Mouse (Mus musculus): ENCODE results near the gene Wfdc1. TPM values are rescaled to one million over a fixed set of nuclear protein-coding genes. Genes with fewer than 3 reads are reported as not detected.

Gene Wfdc1
- polyA plus RNA-seq (2015; fragmentation: Nextera tagmentation; extraction: Ambion mirVana): 6.4 and 7.5 TPM in 2 replicates

DNA sequence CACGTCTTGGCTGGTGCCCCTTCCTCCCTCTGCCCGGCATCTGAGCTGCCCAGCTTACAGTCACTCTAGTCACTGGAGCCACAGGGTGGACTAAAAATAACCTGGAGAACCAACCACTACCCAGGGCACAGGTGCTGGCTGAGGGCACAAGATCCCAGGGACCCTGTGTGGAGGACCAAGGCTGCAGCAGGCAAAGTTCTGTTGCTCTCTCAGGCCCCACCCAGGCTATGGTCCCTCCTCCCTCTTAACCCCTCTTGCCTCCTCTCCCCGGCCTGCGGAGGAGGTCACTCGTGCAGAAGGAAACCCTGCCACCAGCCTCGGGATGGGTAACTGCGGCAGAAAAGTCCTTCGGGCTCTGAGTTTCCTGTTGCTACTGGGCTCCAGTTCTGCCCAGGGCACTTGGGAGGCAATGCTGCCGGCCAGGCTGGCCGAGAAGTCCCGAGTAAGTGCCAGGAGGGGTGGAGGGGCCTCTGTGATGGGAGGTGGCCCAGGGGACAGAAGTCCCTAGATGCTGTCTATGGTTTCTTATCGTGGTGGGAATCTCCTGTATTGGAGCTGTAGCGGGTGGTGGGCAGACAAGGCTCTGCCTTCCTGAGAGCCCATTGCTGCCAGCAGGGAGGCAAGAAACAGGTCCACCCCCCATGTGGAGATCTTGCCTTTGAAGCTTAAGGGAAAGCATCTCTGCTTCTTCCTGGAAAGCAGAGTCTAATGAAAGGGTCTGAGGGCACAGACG lies at the start of gene Wfdc1:
Gene Wfdc1, plus strand, starts transcription at position 147 of the 733 bp plus-strand sequence.
- H3K27ac ChIP-seq (ENCODE audit: low read length): peak within 1 kb of the TSS; percentile 65; the same call in 1 of the 2 replicates
- ATAC-seq (replicated peaks; ENCODE audit: extremely low read depth, insufficient read depth, low FRiP score): no peak
- WGBS: 12% methylated on average over 14 of the region's 14 CpGs
- no peaks in the 10 kb centered on the region for H3K9me3 ChIP-seq (replicated peaks; ENCODE audit: control insufficient read depth, low read length)
- peak within 1 kb of the TSS; percentile 55 for H3K4me2 ChIP-seq (ENCODE audit: low read depth, low read length)
- peak within 1 kb of the TSS; percentile 30 for H3K4me3 ChIP-seq (ENCODE audit: low read length)
- H3K27me3 ChIP-seq (ENCODE audit: control insufficient read depth, insufficient read depth, low read length): no peaks in the 10 kb centered on the region
- peaks cover 31% of the 10 kb centered on the region for H3K4me1 ChIP-seq (ENCODE audit: control insufficient read depth, insufficient read depth, low read length)
- H3K36me3 ChIP-seq (ENCODE audit: control insufficient read depth, insufficient read depth): no peaks in the 10 kb centered on the region
- H3K9ac ChIP-seq (ENCODE audit: low read length): peak within 1 kb of the TSS; percentile 64

DNA sequence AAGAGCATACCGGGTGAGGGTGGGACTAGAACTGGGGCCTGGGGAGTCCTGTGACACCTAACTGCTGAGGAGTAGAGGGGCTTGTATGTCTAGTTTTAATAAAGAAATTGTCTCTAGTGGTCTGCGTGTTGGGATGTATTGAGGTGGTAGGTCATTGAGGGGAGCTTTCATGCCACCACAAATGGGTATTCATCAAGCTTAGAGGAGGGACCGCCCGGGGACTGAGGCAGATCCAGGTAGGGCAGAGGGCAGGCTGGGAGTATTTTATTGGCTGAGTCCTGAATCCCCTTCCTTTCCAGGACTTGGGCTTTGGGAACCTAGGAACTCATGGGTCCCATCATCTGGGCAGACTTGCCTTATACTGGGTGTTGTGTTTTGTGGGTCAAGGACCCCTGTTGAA lies 49.4 kb upstream of the Wfdc1 start:
- Histone ChIP-seq H3K9ac (ENCODE audit: low read length) (no peak overlapping the region), H3K4me2 (ENCODE audit: low read depth, low read length) (no peak overlapping the region), H3K4me1 (ENCODE audit: control insufficient read depth, insufficient read depth, low read length) (no peaks in the 10 kb centered on the region), H3K4me3 (ENCODE audit: low read length) (no peak overlapping the region), H3K27ac (ENCODE audit: low read length) (no peak overlapping the region), H3K9me3 (replicated peaks; ENCODE audit: control insufficient read depth, low read length) (no peaks in the 10 kb centered on the region), H3K36me3 (ENCODE audit: control insufficient read depth, insufficient read depth) (no peaks in the 10 kb centered on the region), H3K27me3 (ENCODE audit: control insufficient read depth, insufficient read depth, low read length) (no peaks in the 10 kb centered on the region)
- WGBS: 85% methylated on average over 4 of the region's 4 CpGs
- no peak for ATAC-seq (replicated peaks; ENCODE audit: extremely low read depth, insufficient read depth, low FRiP score)

DNA sequence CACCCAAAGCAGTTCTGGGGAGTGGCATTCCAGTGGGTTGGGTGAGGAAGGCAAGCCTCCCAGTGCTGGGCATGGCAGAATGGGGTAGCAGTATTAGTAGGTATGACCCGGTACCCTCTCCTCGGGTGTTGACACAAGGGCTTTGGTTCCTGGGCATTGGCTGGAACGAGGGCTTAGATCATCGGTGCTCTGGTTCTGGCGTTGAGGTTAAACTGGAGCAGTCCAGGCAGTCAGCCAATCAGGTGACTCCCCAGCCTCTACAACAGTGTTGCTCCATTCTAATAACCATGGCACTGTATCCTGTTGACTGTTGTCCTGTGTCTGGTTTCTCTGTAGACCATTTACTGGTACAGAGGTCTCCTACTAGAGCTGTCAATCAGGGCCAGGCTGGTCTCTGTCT lies 48.6 kb upstream of the Wfdc1 start:
- no peaks in the 10 kb centered on the region for H3K9me3 ChIP-seq (replicated peaks; ENCODE audit: control insufficient read depth, low read length)
- no peaks in the 10 kb centered on the region for H3K27me3 ChIP-seq (ENCODE audit: control insufficient read depth, insufficient read depth, low read length)
- WGBS: 72% methylated on average over 5 of the region's 5 CpGs
- H3K4me3 ChIP-seq (ENCODE audit: low read length): no peak overlapping the region
- no peaks in the 10 kb centered on the region for H3K36me3 ChIP-seq (ENCODE audit: control insufficient read depth, insufficient read depth)
- H3K4me1 ChIP-seq (ENCODE audit: control insufficient read depth, insufficient read depth, low read length): no peaks in the 10 kb centered on the region
- H3K9ac ChIP-seq (ENCODE audit: low read length): no peak overlapping the region
- no peak overlapping the region for H3K4me2 ChIP-seq (ENCODE audit: low read depth, low read length)
- ATAC-seq (replicated peaks; ENCODE audit: extremely low read depth, insufficient read depth, low FRiP score): no peak
- H3K27ac ChIP-seq (ENCODE audit: low read length): no peak overlapping the region

DNA sequence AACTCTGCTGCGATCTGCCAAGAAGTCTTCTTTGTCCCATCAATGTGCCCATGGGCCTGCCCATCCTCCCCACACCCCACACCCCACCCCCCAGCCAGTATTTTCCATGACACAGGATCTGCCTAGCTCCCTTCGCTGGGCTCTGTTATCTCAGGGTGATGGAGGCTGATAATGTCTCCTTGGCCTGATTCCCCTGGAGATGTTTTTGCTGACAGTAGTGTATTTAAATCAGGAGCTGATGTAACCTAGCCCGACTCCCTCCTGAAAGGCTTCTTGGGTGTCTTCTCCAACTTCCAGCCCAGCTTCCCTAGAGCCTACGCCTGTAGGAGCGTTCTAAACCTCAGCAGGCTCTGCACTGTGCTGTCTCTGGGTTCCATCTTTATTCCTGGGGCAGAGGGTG lies 47.3 kb upstream of the Wfdc1 start:
- Histone ChIP-seq H3K4me3 (ENCODE audit: low read length) (no peak overlapping the region), H3K4me1 (ENCODE audit: control insufficient read depth, insufficient read depth, low read length) (no peaks in the 10 kb centered on the region), H3K9ac (ENCODE audit: low read length) (no peak overlapping the region), H3K27ac (ENCODE audit: low read length) (no peak overlapping the region), H3K4me2 (ENCODE audit: low read depth, low read length) (no peak overlapping the region), H3K9me3 (replicated peaks; ENCODE audit: control insufficient read depth, low read length) (no peaks in the 10 kb centered on the region), H3K27me3 (ENCODE audit: control insufficient read depth, insufficient read depth, low read length) (no peaks in the 10 kb centered on the region), H3K36me3 (ENCODE audit: control insufficient read depth, insufficient read depth) (no peaks in the 10 kb centered on the region)
- no peak for ATAC-seq (replicated peaks; ENCODE audit: extremely low read depth, insufficient read depth, low FRiP score)
- WGBS: 44% methylated on average over 5 of the region's 5 CpGs

DNA sequence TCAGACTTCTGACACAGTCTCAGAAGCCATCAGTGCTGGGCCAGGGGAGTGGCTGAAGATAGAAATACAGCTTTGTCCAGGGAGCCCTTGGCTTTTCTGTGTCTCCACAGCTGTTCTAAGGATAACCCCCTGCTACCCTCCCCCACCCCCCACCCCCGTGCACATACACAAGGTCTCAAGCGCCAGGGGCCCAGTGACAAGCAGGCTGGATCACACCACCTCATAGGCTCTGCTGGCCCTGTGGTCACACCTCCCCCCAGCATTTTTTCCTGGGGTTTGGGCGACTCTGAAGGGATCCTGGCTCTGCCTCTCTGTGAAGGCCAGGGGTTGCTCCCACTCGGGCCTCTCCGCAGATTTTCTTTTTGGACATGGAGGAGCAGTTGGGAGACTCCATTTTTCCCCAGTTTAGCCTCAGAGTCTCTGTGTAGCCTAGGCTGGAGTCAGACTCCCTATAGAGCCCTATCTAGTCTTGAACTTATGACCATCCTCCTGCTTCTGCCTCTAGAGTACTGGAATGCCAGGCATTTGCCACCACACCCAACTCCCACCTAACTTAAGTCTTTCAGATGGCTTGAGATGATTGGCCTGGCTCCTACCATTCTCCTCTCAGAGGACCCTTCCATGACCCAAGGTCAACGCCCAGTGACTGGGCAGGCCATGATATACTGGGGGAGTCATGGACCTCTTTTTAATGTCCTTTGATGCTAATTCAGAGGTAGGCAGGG lies 45.9 kb upstream of the Wfdc1 start:
- H3K9me3 ChIP-seq (replicated peaks; ENCODE audit: control insufficient read depth, low read length): no peaks in the 10 kb centered on the region
- ATAC-seq (replicated peaks; ENCODE audit: extremely low read depth, insufficient read depth, low FRiP score): no peak
- H3K36me3 ChIP-seq (ENCODE audit: control insufficient read depth, insufficient read depth): no peaks in the 10 kb centered on the region
- H3K4me1 ChIP-seq (ENCODE audit: control insufficient read depth, insufficient read depth, low read length): no peaks in the 10 kb centered on the region
- H3K4me3 ChIP-seq (ENCODE audit: low read length): no peak overlapping the region
- no peak overlapping the region for H3K27ac ChIP-seq (ENCODE audit: low read length)
- H3K9ac ChIP-seq (ENCODE audit: low read length): no peak overlapping the region
- H3K27me3 ChIP-seq (ENCODE audit: control insufficient read depth, insufficient read depth, low read length): no peaks in the 10 kb centered on the region
- H3K4me2 ChIP-seq (ENCODE audit: low read depth, low read length): no peak overlapping the region
- WGBS: 66% methylated on average over 6 of the region's 6 CpGs

DNA sequence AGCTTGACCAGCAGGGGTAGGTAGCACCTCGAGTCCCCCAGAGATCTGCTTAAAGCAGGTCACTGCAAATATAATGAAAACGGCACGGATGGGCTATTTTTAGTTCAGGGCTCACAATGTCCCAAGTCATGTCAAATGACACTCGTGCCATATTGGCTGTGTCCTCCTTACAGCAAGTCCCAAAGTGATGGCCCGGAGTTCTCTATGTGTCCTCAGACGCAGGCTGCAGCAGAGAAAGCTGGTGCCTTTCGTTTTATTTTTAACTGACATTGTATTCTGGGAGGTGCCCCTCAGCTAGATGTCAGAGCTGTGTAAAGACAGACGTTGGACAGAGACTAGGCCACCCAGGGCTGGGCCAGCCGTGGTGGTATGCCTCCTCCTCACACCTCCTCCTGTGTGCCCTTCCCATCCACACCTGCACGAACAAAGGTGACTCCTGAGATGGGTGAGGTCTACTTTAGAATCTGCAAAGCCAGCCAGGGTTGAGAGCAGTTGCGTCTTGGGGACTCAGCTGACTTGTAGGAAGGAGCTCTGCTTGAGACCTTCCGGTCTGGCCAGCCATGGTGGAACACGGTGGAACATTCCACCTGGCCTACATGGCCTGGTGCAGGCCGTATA lies 45.2 kb upstream of the Wfdc1 start:
- WGBS: 58% methylated on average over 14 of the region's 14 CpGs
- no peak overlapping the region for H3K27ac ChIP-seq (ENCODE audit: low read length)
- H3K4me1 ChIP-seq (ENCODE audit: control insufficient read depth, insufficient read depth, low read length): no peaks in the 10 kb centered on the region
- no peak for ATAC-seq (replicated peaks; ENCODE audit: extremely low read depth, insufficient read depth, low FRiP score)
- no peaks in the 10 kb centered on the region for H3K9me3 ChIP-seq (replicated peaks; ENCODE audit: control insufficient read depth, low read length)
- no peaks in the 10 kb centered on the region for H3K27me3 ChIP-seq (ENCODE audit: control insufficient read depth, insufficient read depth, low read length)
- no peaks in the 10 kb centered on the region for H3K36me3 ChIP-seq (ENCODE audit: control insufficient read depth, insufficient read depth)
- no peak overlapping the region for H3K4me3 ChIP-seq (ENCODE audit: low read length)
- no peak overlapping the region for H3K9ac ChIP-seq (ENCODE audit: low read length)
- H3K4me2 ChIP-seq (ENCODE audit: low read depth, low read length): no peak overlapping the region

DNA sequence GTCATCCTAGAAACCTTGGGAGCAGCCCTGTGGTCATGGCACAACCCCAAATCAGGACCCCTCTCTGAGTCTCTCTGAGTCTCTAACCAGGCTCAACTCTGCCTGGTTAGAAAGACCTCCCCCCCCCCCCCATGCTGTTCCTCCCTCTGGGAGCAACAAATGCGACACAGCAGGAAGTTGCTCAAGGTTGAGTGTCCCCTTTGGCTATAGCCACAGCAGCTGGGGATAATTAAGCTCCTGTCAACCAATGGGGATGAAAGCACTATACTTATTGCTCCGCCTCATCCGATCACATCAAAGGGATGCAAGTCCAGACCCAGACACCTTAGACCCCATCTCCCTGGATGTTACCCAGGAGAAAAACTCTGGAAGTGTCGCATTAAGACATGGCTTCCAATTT lies 43.6 kb upstream of the Wfdc1 start:
- H3K9ac ChIP-seq (ENCODE audit: low read length): no peak overlapping the region
- no peaks in the 10 kb centered on the region for H3K27me3 ChIP-seq (ENCODE audit: control insufficient read depth, insufficient read depth, low read length)
- H3K4me1 ChIP-seq (ENCODE audit: control insufficient read depth, insufficient read depth, low read length): 0 out of 2 replicates have a peak, but pooled peaks cover 2% of the 10 kb centered on the region
- H3K4me2 ChIP-seq (ENCODE audit: low read depth, low read length): no peak overlapping the region
- ATAC-seq (replicated peaks; ENCODE audit: extremely low read depth, insufficient read depth, low FRiP score): no peak
- no peak overlapping the region for H3K27ac ChIP-seq (ENCODE audit: low read length)
- H3K36me3 ChIP-seq (ENCODE audit: control insufficient read depth, insufficient read depth): no peaks in the 10 kb centered on the region
- no peak overlapping the region for H3K4me3 ChIP-seq (ENCODE audit: low read length)
- no peaks in the 10 kb centered on the region for H3K9me3 ChIP-seq (replicated peaks; ENCODE audit: control insufficient read depth, low read length)
- WGBS: 67% methylated on average over 4 of the region's 4 CpGs

DNA sequence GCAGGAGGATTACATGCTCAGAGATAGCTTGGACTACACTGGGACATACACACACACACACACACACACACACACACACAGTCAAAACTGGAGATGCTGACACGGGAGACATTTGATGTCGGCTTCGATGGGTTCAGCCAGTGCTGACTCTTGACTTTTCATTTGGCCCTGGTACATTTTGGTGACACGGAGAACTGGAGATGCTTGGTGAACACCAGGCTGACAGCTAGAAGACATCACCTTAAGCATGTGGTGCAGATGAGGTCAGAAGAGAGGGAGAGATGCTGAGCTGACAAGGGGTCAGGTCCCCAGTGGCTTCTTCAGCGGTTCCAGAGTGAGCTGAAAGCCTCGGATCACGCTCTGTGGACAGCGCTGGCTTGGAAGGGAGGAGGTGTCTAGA lies 43.1 kb upstream of the Wfdc1 start:
- no peaks in the 10 kb centered on the region for H3K9me3 ChIP-seq (replicated peaks; ENCODE audit: control insufficient read depth, low read length)
- ATAC-seq (replicated peaks; ENCODE audit: extremely low read depth, insufficient read depth, low FRiP score): no peak
- H3K4me2 ChIP-seq (ENCODE audit: low read depth, low read length): no peak overlapping the region
- no peaks in the 10 kb centered on the region for H3K36me3 ChIP-seq (ENCODE audit: control insufficient read depth, insufficient read depth)
- H3K4me1 ChIP-seq (ENCODE audit: control insufficient read depth, insufficient read depth, low read length): 0 out of 2 replicates have a peak, but pooled peaks cover 2% of the 10 kb centered on the region
- no peak overlapping the region for H3K4me3 ChIP-seq (ENCODE audit: low read length)
- no peaks in the 10 kb centered on the region for H3K27me3 ChIP-seq (ENCODE audit: control insufficient read depth, insufficient read depth, low read length)
- no peak overlapping the region for H3K27ac ChIP-seq (ENCODE audit: low read length)
- 72% methylated on average over 8 of the region's 8 CpGs for WGBS
- no peak overlapping the region for H3K9ac ChIP-seq (ENCODE audit: low read length)

DNA sequence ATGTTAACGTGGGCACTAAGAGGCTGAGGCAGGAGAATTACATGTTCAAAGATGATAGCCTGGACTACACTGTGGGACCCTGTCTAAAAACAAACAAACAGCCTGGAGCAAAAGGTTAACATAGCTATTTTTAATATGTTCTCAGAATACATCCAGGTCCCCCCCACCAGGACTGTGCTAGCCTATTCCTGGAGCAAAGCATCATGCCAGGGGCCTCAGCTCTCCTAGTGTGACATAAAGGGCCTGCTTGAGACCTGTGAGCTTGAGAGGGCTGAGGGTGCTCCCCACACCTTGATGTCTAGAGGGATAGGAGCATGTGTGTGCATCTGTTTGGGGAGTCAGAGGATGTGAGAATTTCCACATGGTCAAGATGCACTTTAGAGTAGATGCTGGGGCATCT lies 42.4 kb upstream of the Wfdc1 start:
- no peak for ATAC-seq (replicated peaks; ENCODE audit: extremely low read depth, insufficient read depth, low FRiP score)
- Histone ChIP-seq H3K4me2 (ENCODE audit: low read depth, low read length) (no peak overlapping the region), H3K27ac (ENCODE audit: low read length) (no peak overlapping the region), H3K4me3 (ENCODE audit: low read length) (no peak overlapping the region), H3K27me3 (ENCODE audit: control insufficient read depth, insufficient read depth, low read length) (no peaks in the 10 kb centered on the region), H3K36me3 (ENCODE audit: control insufficient read depth, insufficient read depth) (no peaks in the 10 kb centered on the region), H3K4me1 (ENCODE audit: control insufficient read depth, insufficient read depth, low read length) (0 out of 2 replicates have a peak, but pooled peaks cover 2% of the 10 kb centered on the region), H3K9ac (ENCODE audit: low read length) (no peak overlapping the region), H3K9me3 (replicated peaks; ENCODE audit: control insufficient read depth, low read length) (no peaks in the 10 kb centered on the region)
- 88% methylated on average over 1 of the region's 1 CpGs for WGBS
